Mouse (Mus musculus) MEL (cell line): ENCODE data around the gene Dok7. TPM values are rescaled to one million over a fixed set of nuclear protein-coding genes. Genes with fewer than 3 reads are reported as not detected.

Source experiments
- DNase-seq: peaks from one replicate; pipeline ENCODE4 v3.0.0; 2011; ENCODE audit warnings: low read depth, low spot score
- H3K27ac ChIP-seq: 2 replicates; pipeline ENCODE4 v1.5.1; 2012; ENCODE audit warnings: low read depth, mild to moderate bottlenecking, control low read depth, low read length, moderate library complexity; ENCODE audit not compliant: control insufficient read depth
- H3K27me3 ChIP-seq, 2 experiments: fragments of 150-350 bp in 1 of 2; sonication (generic) in 1 of 2; 2 replicates each; pipeline ENCODE4 v1.6.1; 2012; ENCODE audit warnings: low read length in 2 of 2, mild to moderate bottlenecking in 2 of 2, improper control_type of control experiment in 1 of 2, moderate library complexity in 1 of 2; ENCODE audit not compliant: insufficient read depth in 2 of 2, control insufficient read depth in 1 of 2
- H3K36me3 ChIP-seq, 2 experiments: 2 replicates each; pipeline ENCODE4 v1.6.1; 2012 to 2014; ENCODE audit warnings: low read length in 2 of 2, improper control_type of control experiment in 1 of 2, inconsistent platforms in 1 of 2, mild to moderate bottlenecking in 1 of 2; ENCODE audit not compliant: insufficient read depth in 2 of 2, control insufficient read depth in 1 of 2
- H3K4me1 ChIP-seq, 2 experiments: fragments of 150-350 bp in 1 of 2; sonication (generic) in 1 of 2; 2 replicates each; pipeline ENCODE4 v1.6.1; 2012; ENCODE audit warnings: low read length in 2 of 2, improper control_type of control experiment in 1 of 2, mild to moderate bottlenecking in 1 of 2; ENCODE audit not compliant: insufficient read depth in 2 of 2, control insufficient read depth in 1 of 2
- H3K4me3 ChIP-seq, 2 experiments: fragments of 150-350 bp in 1 of 2; sonication (generic) in 1 of 2; 2 replicates each; pipeline ENCODE4 v1.5.1; 2012; ENCODE audit warnings: low read depth in 2 of 2, low read length in 2 of 2, mild to moderate bottlenecking in 2 of 2, moderate library complexity in 2 of 2, control low read depth in 1 of 2, improper control_type of control experiment in 1 of 2; ENCODE audit not compliant: control insufficient read depth in 1 of 2, insufficient read depth in 1 of 2
- H3K79me2 ChIP-seq: 2 replicates; pipeline ENCODE4 v1.6.1; 2012; ENCODE audit warnings: mild to moderate bottlenecking, low read length, moderate library complexity; ENCODE audit not compliant: control insufficient read depth, poor library complexity, insufficient read depth
- H3K9ac ChIP-seq: 2 replicates; pipeline ENCODE4 v1.6.1; 2012; ENCODE audit warnings: low read depth, mild to moderate bottlenecking, control low read depth, low read length, moderate library complexity; ENCODE audit not compliant: control insufficient read depth, poor library complexity, severe bottlenecking
- H3K9me3 ChIP-seq: fragments of 150-350 bp; sonication (generic); replicated peaks from 2 replicates; pipeline ENCODE4 v1.6.1; 2012; ENCODE audit warnings: mild to moderate bottlenecking, low read length, improper control_type of control experiment, moderate library complexity; ENCODE audit not compliant: insufficient read depth
- CHD1 ChIP-seq: IDR thresholded peaks from 2 replicates; pipeline ENCODE4 v1.6.1; 2012; ENCODE audit warnings: low read depth, mild to moderate bottlenecking, inconsistent platforms, low read length, improper control_type of control experiment
- CTCF ChIP-seq, 3 experiments: IDR thresholded peaks in 2 of 3; conservative IDR thresholded peaks in 1 of 3; 2 replicates each; pipeline ENCODE4 v1.5.1; 2011 to 2012; ENCODE audit warnings: low read length in 3 of 3, low read depth in 2 of 3, mild to moderate bottlenecking in 2 of 3, improper control_type of control experiment in 1 of 3, inconsistent platforms in 1 of 3, mixed read lengths in 1 of 3, moderate library complexity in 1 of 3; ENCODE audit not compliant: control insufficient read depth in 1 of 3, insufficient read depth in 1 of 3, poor library complexity in 1 of 3, severe bottlenecking in 1 of 3
- HCFC1 ChIP-seq: IDR thresholded peaks from 2 replicates; pipeline ENCODE4 v1.6.1; 2012; ENCODE audit warnings: low read depth, mild to moderate bottlenecking, inconsistent platforms, low read length, improper control_type of control experiment, moderate library complexity
- KAT2A ChIP-seq: conservative IDR thresholded peaks from 2 replicates; pipeline ENCODE4 v1.6.1; 2012; ENCODE audit warnings: low read depth, low read length, improper control_type of control experiment, inconsistent platforms
- MAFK ChIP-seq: IDR thresholded peaks from 2 replicates; pipeline ENCODE4 v1.6.1; 2011; ENCODE audit warnings: low read depth, mild to moderate bottlenecking, low read length, improper control_type of control experiment, borderline replicate concordance
- MAX ChIP-seq: IDR thresholded peaks from 2 replicates; pipeline ENCODE4 v1.6.1; 2011; ENCODE audit warnings: low read length, improper control_type of control experiment
- MYB ChIP-seq: IDR thresholded peaks from 2 replicates; pipeline ENCODE4 v1.6.1; 2011; ENCODE audit warnings: mild to moderate bottlenecking, low read depth, low read length, improper control_type of control experiment
- MYC ChIP-seq: IDR thresholded peaks from 2 replicates; pipeline ENCODE4 v1.6.1; 2011; ENCODE audit warnings: low read depth, mild to moderate bottlenecking, low read length, improper control_type of control experiment, moderate library complexity
- NELFE ChIP-seq: IDR thresholded peaks from 2 replicates; pipeline ENCODE4 v1.6.1; 2011; ENCODE audit warnings: low read depth, low read length, improper control_type of control experiment
- POLR2A ChIP-seq, 2 experiments: IDR thresholded peaks; 2 replicates each; pipeline ENCODE4 v1.6.1; 2011 to 2012; ENCODE audit warnings: low read length in 2 of 2, mild to moderate bottlenecking in 2 of 2, control low read depth in 1 of 2, improper control_type of control experiment in 1 of 2, low read depth in 1 of 2, moderate library complexity in 1 of 2; ENCODE audit not compliant: control insufficient read depth in 1 of 2, insufficient read depth in 1 of 2, poor library complexity in 1 of 2
- POLR2AphosphoS5 ChIP-seq: IDR thresholded peaks from 2 replicates; pipeline ENCODE4 v1.6.1; 2012; ENCODE audit warnings: low read depth, borderline replicate concordance, mild to moderate bottlenecking, inconsistent platforms, low read length, moderate library complexity, mixed read lengths
- RCOR1 ChIP-seq: IDR thresholded peaks from 2 replicates; pipeline ENCODE4 v1.6.1; 2012; ENCODE audit warnings: low read depth, mild to moderate bottlenecking, inconsistent platforms, low read length, improper control_type of control experiment
- SIN3A ChIP-seq: IDR thresholded peaks from 2 replicates; pipeline ENCODE4 v1.6.1; 2012; ENCODE audit warnings: low read length, improper control_type of control experiment, inconsistent platforms
- TCF12 ChIP-seq: IDR thresholded peaks from 2 replicates; pipeline ENCODE4 v1.6.1; 2014; ENCODE audit warnings: low read depth, mild to moderate bottlenecking, inconsistent platforms, low read length, improper control_type of control experiment, moderate library complexity
- UBTF ChIP-seq: IDR thresholded peaks from 2 replicates; pipeline ENCODE4 v1.6.1; 2012; ENCODE audit warnings: low read depth, mild to moderate bottlenecking, inconsistent platforms, low read length, improper control_type of control experiment, moderate library complexity, borderline replicate concordance; ENCODE audit not compliant: insufficient read depth
- USF1 ChIP-seq: IDR thresholded peaks from 2 replicates; pipeline ENCODE4 v1.6.1; 2014; ENCODE audit warnings: low read depth, mild to moderate bottlenecking, inconsistent platforms, low read length, improper control_type of control experiment, moderate library complexity
- ZC3H11A ChIP-seq: IDR thresholded peaks from 2 replicates; pipeline ENCODE4 v1.6.1; 2012; ENCODE audit warnings: low read depth, mild to moderate bottlenecking, inconsistent platforms, low read length, improper control_type of control experiment
- ZKSCAN1 ChIP-seq: IDR thresholded peaks from 2 replicates; pipeline ENCODE4 v1.6.1; 2012; ENCODE audit warnings: low read depth, mild to moderate bottlenecking, inconsistent platforms, low read length, improper control_type of control experiment, moderate library complexity
- ZNF384 ChIP-seq: IDR thresholded peaks from 2 replicates; pipeline ENCODE4 v1.6.1; 2012; ENCODE audit warnings: low read depth, mild to moderate bottlenecking, inconsistent platforms, low read length, improper control_type of control experiment
- polyA plus RNA-seq, 2 experiments: library from polyadenylated mRNA; stranded (reverse) in 1 of 2; unstranded in 1 of 2; fragments of >175 nt in 1 of 2; fragments of >200 nt in 1 of 2; gene quantifications; 2 replicates each; pipeline versions ENCODE4 v1.2.1 to v1.2.4; 2012; ENCODE audit warnings: low replicate concordance in 2 of 2, low read depth in 1 of 2; ENCODE audit not compliant: insufficient read length in 2 of 2, insufficient read depth in 1 of 2, missing spikeins in 1 of 2
- total RNA-seq: library from RNA; depleted of rRNA; stranded (reverse); fragments of 300-350 nt; gene quantifications from 2 replicates; pipeline ENCODE4 v1.2.3, GENCODE M21; 2012

The Dok7 gene
- total and polyA plus RNA-seq, 3 experiments, result 0.08 to 0.21 TPM; not detected in 1

GRCm38 (mm10) chr5:35055076-35055475 lies 1.5 kb upstream of the Dok7 start:
- TF ChIP-seq MAX (no peak), NELFE (no peak), KAT2A (no peak)
- Histone ChIP-seq H3K9me3 (no peaks in the 10 kb centered on the region), H3K79me2 (no peaks in the 10 kb centered on the region), H3K4me1 (no peaks in the 10 kb centered on the region), H3K27me3 (peaks cover 6 to 17% of the 10 kb centered on the region in 2 experiments), H3K36me3 (no peaks in the 10 kb centered on the region), H3K4me3 (no peak overlapping the region), H3K27ac (no peak overlapping the region), H3K9ac (no peak overlapping the region)
- no peak for DNase-seq

DNA sequence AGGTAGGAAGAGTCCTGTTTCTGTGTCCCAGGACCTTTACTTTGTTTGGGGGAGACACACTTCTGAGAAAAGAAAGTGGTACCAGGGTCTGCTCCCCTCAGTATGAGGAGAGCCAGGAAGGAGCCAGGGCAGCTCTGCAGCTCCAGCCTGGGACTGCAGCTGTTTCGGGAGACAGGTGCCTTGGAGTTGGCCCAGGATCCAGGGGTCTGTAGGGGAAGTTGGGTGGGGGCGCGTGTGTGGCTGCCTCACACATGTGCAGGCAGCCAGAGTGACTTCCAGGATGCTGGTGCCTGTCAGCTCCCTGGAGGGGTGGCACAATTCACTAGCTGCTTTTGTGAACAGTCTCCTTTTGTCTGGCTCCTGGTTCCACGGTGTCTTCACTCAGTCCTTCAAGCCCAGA lies 1.0 kb downstream of the Dok7 start:
- Histone ChIP-seq H3K79me2 (no peaks in the 10 kb centered on the region), H3K9me3 (no peaks in the 10 kb centered on the region), H3K27ac (no peak overlapping the region), H3K36me3 (no peaks in the 10 kb centered on the region), H3K27me3 (no peaks in the 10 kb centered on the region; a peak in 4 of 4 replicates), H3K4me1 (peaks cover 0 to 1% of the 10 kb centered on the region in 2 experiments; a peak in 1 of 4 replicates), H3K9ac (no peak overlapping the region), H3K4me3 (no peak overlapping the region)
- TF ChIP-seq USF1 (no peak), SIN3A (no peak), ZC3H11A (no peak), TCF12 (no peak), CHD1 (no peak), MAFK (no peak), HCFC1 (no peak), ZKSCAN1 (no peak), UBTF (no peak), CTCF (IDR thresholded peaks at IDR 0.05 in 2 of 3, conservative IDR thresholded peaks at IDR 0.05 in 1 of 3; ENCODE audit: control insufficient read depth in 1 of 3, insufficient read depth in 1 of 3, low read depth in 2 of 3, low read length in 3 of 3, poor library complexity in 1 of 3, severe bottlenecking in 1 of 3) (no peak), RCOR1 (no peak), NELFE (no peak), POLR2AphosphoS5 (no peak), MYC (no peak), POLR2A (IDR thresholded peaks at IDR 0.05; ENCODE audit: control insufficient read depth in 1 of 2, insufficient read depth in 1 of 2, low read depth in 1 of 2, low read length in 2 of 2, poor library complexity in 1 of 2) (no peak), ZNF384 (no peak), MYB (no peak)
- DNase-seq, result no peak
